12 mouse cellular contexts compared by ENCODE assay signal in the genomic region with DNA sequence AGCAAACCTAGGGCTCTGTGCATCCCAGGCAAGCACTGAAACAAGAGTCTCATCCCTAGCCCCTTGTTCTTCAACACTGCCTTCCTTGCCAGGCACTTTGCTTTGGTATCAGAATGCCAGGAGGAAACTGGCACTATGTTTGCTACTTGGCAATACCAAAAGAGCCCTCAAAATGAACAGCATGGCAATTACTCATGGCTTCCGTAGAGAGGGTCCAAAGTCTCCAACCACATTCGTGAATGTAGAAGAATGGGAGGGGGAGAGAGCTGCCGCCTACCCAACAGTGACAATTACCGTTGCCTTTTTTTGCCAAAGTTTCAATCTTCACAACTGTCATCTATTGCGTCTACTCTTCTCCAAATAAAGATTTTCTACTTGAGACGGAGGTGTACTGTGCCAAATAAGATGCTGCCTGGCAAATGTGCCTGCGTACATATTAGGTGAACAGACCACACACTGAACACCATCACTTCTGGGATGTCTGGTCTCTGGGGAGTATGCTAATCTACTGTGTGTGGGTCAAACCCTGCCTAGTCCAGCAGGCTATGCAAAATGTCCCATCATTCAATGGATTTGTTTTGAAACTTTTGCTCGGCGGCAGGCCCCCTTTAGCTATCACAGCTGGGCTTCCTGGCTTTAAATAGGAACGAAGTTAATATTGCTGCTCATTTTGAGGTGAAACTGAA.
"Had no signal": no experiment of that assay in that cellular context is flagged by ENCODE, and none has a peak within 500 bp of the region (broad histone marks: within the 10 kb centered on the region; RNA-seq: fewer than 3 reads in every experiment).

No protein-coding gene starts in this region.

- H3K9me3 ChIP-seq: limb, embryonic 15.5 days; midbrain, embryonic 15.5 days had no signal

- H3K4me1 ChIP-seq: limb, embryonic 15.5 days; liver, embryonic 12.5 days; midbrain, embryonic 15.5 days; neural tube, embryonic 13.5 days had no signal

- H3K36me3 ChIP-seq: limb, embryonic 15.5 days; liver, embryonic 12.5 days; midbrain, embryonic 15.5 days; neural tube, embryonic 13.5 days had no signal

- H3K9ac ChIP-seq: limb, embryonic 15.5 days; liver, embryonic 12.5 days; lung, embryonic 14.5 days; midbrain, embryonic 15.5 days; neural tube, embryonic 13.5 days had no signal

- H3K4me2 ChIP-seq: limb, embryonic 15.5 days; liver, embryonic 12.5 days; lung, embryonic 14.5 days; midbrain, embryonic 11.5 days; midbrain, embryonic 15.5 days; neural tube, embryonic 13.5 days had no signal

- H3K27me3 ChIP-seq: limb, embryonic 15.5 days; liver, embryonic 12.5 days; midbrain, embryonic 15.5 days; neural tube, embryonic 13.5 days had no signal

- H3K27ac ChIP-seq: limb, embryonic 15.5 days; liver, embryonic 12.5 days; midbrain, embryonic 15.5 days; neural tube, embryonic 13.5 days had no signal

- H3K4me3 ChIP-seq: limb, embryonic 15.5 days; liver, embryonic 12.5 days; midbrain, embryonic 15.5 days; neural tube, embryonic 13.5 days had no signal

- DNase-seq: kidney, postnatal 14 days; lung, embryonic 14.5 days; lung, postnatal 10 days; lung, postnatal 4 days; retina, postnatal 1 day; right cerebral cortex, postnatal 14 days; thymus, postnatal 4 days had no signal

- ATAC-seq: liver, embryonic 12.5 days; midbrain, embryonic 15.5 days had no signal
